Mouse (Mus musculus) CD4-positive, CD25-positive, alpha-beta regulatory T cell, adult 4 months (primary cell): ENCODE measurements around the gene Pigt. TPM values are rescaled to one million over a fixed set of nuclear protein-coding genes. Genes with fewer than 3 reads are reported as not detected.

ENCODE experiments used
- ATAC-seq: one replicate; pipeline ENCODE4 v1.8.0; 2017
- polyA plus RNA-seq, 2 experiments: library from polyadenylated mRNA; unstranded; fragments of 100-300 nt; shearing (Covaris generic); gene quantifications; one replicate each; pipeline ENCODE4 v1.2.1; 2017

Gene Pigt
- polyA plus RNA-seq = 10 to 100 TPM; 17.0 to 27.0 TPM

DNA sequence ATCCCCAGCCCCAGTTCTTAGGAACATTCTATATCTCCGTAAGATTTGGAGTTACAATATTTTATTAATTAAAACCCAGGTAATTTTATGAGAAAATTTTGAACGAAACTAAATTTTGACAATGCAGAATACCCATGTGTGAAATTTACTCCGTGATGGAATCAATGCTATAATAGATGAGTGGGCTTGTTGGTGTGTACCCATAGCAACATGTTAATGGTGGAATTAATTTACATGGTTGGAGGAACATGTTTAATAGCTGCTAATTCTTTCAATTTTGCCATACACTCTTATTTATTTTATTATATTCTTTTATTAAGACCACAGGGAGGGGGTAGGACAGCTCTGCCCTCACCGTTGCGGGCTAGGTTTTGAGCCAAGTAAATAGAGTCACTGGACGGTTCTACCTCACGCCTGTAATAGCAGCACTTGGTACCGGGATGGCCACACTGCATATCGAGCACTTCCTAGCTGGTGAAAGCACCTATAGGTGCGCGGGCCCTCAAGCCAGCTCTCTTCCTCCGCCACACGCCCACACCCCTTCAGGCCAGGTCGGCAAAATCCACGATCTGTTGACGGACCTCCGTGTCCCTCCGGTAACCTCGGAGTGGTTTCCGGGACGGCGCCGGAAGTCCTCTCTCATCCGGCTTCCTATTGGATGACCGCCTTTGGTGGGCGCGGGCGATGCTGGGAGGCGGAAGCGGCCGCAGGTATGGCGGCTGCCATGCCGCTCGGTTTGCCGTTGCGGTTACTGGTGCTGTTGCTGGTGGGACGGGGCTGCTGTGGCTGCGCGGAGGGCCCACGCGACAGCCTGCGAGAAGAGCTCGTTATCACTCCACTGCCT is at the start of gene Pigt:
TSS of gene Pigt (plus strand) at position 674 of the 844 bp plus-strand sequence.
- ATAC-seq = peak; percentile 99

- ATAC-seq = no peak
Observed at GRCm38 (mm10) chr2:164448140-164448539, 49.2 kb upstream of the Pigt start.

- ATAC-seq = no peak
Observed at GRCm38 (mm10) chr2:164448921-164449320, 48.4 kb upstream of the Pigt start.

DNA sequence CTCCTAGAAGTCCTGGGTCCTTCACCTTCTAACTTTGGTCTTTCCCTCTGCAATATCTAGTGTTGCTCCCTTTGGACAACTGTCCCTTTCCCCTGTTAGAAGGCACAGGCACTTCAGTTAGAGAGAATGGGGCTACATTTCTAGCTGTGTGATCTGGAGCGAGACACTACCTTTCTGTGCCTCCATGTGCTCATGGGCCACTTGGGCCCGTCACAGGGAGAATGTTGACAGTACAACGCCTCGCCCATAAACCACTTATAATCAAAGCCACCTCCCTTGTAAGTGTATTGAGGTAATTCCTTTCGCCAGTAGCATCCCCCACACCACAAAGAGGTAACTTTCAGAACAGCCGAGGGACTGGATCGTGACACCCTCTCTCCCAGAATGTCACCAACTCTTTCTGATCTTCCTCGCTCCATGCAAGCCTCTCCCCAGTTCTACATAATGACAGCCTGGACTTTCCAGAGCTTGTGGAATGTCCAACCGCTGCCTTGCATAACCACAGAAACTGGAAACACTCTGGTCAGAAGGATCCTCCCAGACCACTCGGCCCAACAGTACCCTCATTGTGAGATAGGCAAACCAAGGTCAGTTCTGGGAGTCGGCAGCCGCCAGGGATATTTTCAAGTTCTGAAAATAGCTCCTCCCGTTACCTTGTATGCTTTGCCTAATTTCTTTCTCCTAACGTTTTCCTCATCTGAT is 47.8 kb upstream of the Pigt start:
- ATAC-seq = no peak

DNA sequence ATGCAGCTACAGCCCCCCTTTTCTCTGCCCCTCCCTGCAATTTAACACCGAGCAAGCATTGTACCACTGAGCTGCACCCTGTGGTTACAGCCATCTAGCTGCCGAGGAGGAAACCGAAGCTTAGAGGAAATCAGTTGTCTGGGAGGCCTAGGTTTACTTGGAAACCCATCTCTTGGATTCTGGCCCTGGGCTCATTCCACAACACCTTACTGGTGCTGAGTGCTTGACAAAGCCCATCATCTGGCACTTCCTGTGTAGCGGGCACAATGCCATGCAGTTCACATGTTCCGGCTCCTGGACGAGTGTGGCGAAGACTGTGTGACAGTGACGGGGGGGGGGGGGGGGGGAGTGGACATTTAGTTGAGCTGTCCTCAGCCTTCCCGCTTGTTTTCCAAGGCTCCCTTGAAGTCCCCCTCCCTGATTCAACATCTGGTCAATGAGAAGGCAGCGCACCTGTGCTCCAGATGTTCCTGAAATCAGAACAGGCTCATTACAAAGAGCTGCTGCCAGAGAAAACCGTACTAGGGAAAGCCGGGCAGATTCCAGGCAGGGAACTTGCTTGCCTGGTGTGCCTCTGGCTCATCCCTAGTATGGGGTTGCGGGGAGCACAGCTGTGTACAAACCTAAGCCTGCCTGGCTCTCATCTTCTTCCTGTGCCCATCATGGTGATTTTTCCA is 45.2 kb upstream of the Pigt start:
- ATAC-seq = no peak

- no peak for ATAC-seq
Observed at GRCm38 (mm10) chr2:164453047-164453757, 44.1 kb upstream of the Pigt start.

- no peak for ATAC-seq
Observed at GRCm38 (mm10) chr2:164453887-164454500, 43.3 kb upstream of the Pigt start.

DNA sequence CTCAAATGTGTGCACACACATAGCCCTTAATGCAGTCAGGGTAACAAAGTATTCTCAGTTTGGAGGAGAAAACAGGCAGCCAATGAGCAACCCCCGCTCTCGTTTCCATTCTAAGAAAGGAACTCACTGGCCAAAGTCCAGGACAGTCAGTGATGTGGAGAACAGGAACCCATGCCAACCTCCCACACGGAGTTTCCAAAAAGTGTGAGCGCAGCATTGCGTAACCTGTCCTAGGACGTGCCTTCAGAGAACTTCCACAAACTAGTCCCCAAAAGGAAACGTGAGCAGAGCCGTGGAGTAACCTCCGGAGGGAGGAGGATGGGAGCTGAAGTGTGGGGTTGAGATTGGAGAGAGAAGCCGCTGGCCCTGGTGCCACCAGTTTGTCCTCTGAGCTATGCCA is 42.5 kb upstream of the Pigt start:
- no peak for ATAC-seq

- no peak for ATAC-seq
Observed at GRCm38 (mm10) chr2:164455421-164456190, 41.7 kb upstream of the Pigt start.

DNA sequence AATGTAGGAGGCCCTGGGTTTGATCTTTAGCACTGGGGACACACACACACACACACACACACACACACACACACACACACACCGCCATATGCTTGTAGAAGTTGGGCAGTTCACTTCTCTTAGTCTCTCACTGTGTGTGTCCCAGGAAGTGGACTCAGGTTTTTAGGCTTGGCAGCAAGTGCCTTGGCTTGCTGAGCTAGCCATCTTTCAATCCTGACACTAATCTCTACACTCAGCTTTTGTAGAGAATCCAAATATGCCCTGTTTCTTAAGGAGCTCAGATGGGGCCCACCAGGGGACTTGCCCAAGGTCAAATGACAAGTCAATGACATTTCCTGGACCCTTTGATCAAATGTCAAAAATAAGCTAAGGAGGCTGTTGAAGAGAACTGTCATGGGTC is 40.9 kb upstream of the Pigt start:
- peak; percentile 5 for ATAC-seq

DNA sequence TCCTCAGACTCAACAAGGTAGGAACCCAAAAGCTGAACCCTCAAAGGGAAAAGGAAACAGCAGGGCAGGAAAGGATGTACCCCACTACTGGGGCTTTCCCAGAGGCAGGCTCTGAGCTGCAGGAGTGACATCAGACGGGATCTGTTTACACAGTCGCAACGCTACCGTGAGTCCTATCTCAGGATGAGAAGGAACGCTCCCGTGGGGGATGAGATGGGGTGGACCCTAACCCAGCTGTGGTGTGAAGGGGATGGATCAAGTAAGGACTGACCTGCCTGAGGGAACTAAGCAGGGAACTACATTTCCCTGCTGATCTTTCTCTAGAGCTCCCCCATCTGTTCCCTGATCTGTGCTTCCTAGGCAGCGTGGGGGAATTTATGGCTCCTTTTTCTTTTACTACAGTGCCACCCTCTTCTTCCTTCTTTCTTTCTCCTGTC is 40.4 kb upstream of the Pigt start, which contains the start of gene Sys1:
TSS of gene Sys1 (plus strand) at position 101 of the 437 bp plus-strand sequence.
- peak; percentile 73 for ATAC-seq

DNA sequence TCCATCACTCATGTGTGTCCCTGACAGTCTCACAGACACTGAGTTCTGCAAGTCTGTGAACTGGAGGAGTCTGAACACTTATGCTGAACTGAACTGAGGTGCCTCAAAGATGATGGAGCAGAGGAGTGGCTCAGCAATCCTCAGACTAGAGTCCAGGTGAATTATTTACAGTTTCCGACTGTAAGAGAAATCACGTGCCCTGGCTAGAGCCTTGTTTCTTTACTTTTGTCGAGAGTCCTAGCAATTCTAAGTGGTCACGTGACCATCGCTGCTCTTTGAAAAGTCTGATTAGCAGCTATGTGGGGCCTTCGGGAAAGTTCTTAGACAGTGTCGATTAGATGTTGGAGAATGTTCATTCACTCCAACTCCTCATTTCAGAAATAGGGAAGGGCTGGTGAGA is 39.4 kb upstream of the Pigt start:
- ATAC-seq = no peak

- ATAC-seq = no peak
Observed at GRCm38 (mm10) chr2:164458535-164458934, 38.8 kb upstream of the Pigt start.

GRCm38 (mm10) chr2:164460745-164461551 is 36.4 kb upstream of the Pigt start, which contains the start of gene Gm20458:
Gm20458 (plus strand) TSS chr2:164460967.
- peak; percentile 85 for ATAC-seq

GRCm38 (mm10) chr2:164465161-164465560 is 32.2 kb upstream of the Pigt start:
- no peak for ATAC-seq

DNA sequence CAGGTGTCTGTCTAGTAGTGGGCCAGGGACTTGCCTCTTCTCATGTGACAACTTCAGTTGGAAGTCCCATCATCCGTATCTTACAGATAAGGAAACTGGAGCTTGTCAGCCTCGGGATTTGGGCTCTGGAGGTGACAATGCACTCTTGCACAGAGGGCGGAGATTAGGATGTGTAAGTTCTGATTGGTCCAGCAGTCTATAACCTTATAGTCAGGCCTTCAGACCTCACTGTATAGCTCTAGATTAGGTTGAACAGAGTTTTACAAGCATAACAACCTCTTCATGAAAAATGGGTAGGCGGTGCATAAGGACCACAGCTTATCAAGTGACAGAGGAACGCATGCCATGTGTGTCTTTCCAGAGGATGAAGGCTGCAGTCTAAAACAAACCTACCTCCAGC is 30.5 kb upstream of the Pigt start:
- no peak for ATAC-seq

- ATAC-seq = peak; percentile 56
Observed at GRCm38 (mm10) chr2:164470254-164470653, 27.1 kb upstream of the Pigt start.

- ATAC-seq = no peak
Observed at GRCm38 (mm10) chr2:164473624-164474023, 23.7 kb upstream of the Pigt start, which contains the start of gene Trp53tg5. Trp53tg5 (minus strand) TSS chr2:164473724.

- ATAC-seq = peak; percentile 14
Observed at GRCm38 (mm10) chr2:164485681-164486257, 11.6 kb upstream of the Pigt start, which contains the start of gene Dbndd2. Dbndd2 (plus strand) TSS chr2:164486106.
